Mouse (Mus musculus): ENCODE data around the gene Dhx8.

GRCm38 (mm10) chr11:101784488-101785142 lies 51.9 kb downstream of the Dhx8 start:
- TF ChIP-seq BHLHE40 (IDR thresholded peaks at IDR 0.05; ENCODE audit: borderline replicate concordance, low read depth, low read length): no peak
- no peak for TF ChIP-seq MAX (IDR thresholded peaks at IDR 0.05; ENCODE audit: low read length)
- peak in 1 of 2 experiments; percentile 76; a peak in 2 of 4 replicates for TF ChIP-seq POLR2A (IDR thresholded peaks at IDR 0.05; ENCODE audit: control insufficient read depth in 1 of 2, insufficient read depth in 1 of 2, low read depth in 1 of 2, low read length in 2 of 2, poor library complexity in 1 of 2)
- TF ChIP-seq CTCF (IDR thresholded peaks at IDR 0.05 in 2 of 3, conservative IDR thresholded peaks at IDR 0.05 in 1 of 3; ENCODE audit: control insufficient read depth in 1 of 3, insufficient read depth in 1 of 3, low read depth in 2 of 3, low read length in 3 of 3, poor library complexity in 1 of 3, severe bottlenecking in 1 of 3): no peak
- no peak; a peak in 1 of 4 replicates for TF ChIP-seq EP300 (IDR thresholded peaks at IDR 0.05; ENCODE audit: low read depth in 1 of 2, low read length in 2 of 2)
- no peak for TF ChIP-seq MXI1 (IDR thresholded peaks at IDR 0.05; ENCODE audit: low read depth, low read length)
- no peak for TF ChIP-seq GABPA (IDR thresholded peaks at IDR 0.05; ENCODE audit: low read depth, low read length)
- no peak for TF ChIP-seq SMC3 (IDR thresholded peaks at IDR 0.05; ENCODE audit: low read depth, low read length)
